Mouse (Mus musculus) thymus, adult 2 months (tissue): Measurements from ENCODE around the gene Nck1. TPM values are rescaled to one million over a fixed set of nuclear protein-coding genes. Genes with fewer than 3 reads are reported as not detected.

Experiments
- DNase-seq: peaks from one replicate; pipeline ENCODE4 v3.0.0; 2021
- H3K27ac ChIP-seq: fragments of 200-500 bp; 2 replicates; pipeline ENCODE4 v1.5.1; 2012; ENCODE audit warnings: low read length, control low read depth; ENCODE audit not compliant: control insufficient read depth, insufficient read depth
- H3K27me3 ChIP-seq: fragments of 200-500 bp; 2 replicates; pipeline ENCODE4 v1.6.1; 2012; ENCODE audit warnings: mild to moderate bottlenecking, low read length, moderate library complexity, mixed read lengths; ENCODE audit not compliant: control insufficient read depth, insufficient read depth
- H3K36me3 ChIP-seq: fragments of 200-500 bp; 2 replicates; pipeline ENCODE4 v1.6.1; 2012; ENCODE audit warnings: mild to moderate bottlenecking, low read length, moderate library complexity; ENCODE audit not compliant: control insufficient read depth, insufficient read depth
- H3K4me1 ChIP-seq: fragments of 200-500 bp; replicated peaks from 2 replicates; pipeline ENCODE4 v1.6.1; 2012; ENCODE audit warnings: low read length; ENCODE audit not compliant: control insufficient read depth, insufficient read depth
- H3K4me3 ChIP-seq: fragments of 200-500 bp; 2 replicates; pipeline ENCODE4 v1.5.1; 2012; ENCODE audit warnings: mild to moderate bottlenecking, low read length, control low read depth, moderate library complexity; ENCODE audit not compliant: control insufficient read depth, insufficient read depth
- CTCF ChIP-seq: fragments of 200-500 bp; IDR thresholded peaks from 2 replicates; pipeline ENCODE4 v1.5.1; 2012; ENCODE audit warnings: mild to moderate bottlenecking, control low read depth, low read length, moderate library complexity, borderline replicate concordance; ENCODE audit not compliant: control insufficient read depth, poor library complexity, insufficient read depth; ENCODE audit errors: extremely low read depth
- POLR2A ChIP-seq: fragments of 200-500 bp; IDR thresholded peaks from 2 replicates; pipeline ENCODE4 v1.6.1; 2012; ENCODE audit warnings: mild to moderate bottlenecking, low read length, control low read depth, moderate library complexity; ENCODE audit not compliant: control insufficient read depth, poor library complexity, insufficient read depth; ENCODE audit errors: extremely low read depth
- WGBS: fragments of 180-500 bp; shearing (Covaris S2); methylation state at CpG from one replicate; pipeline ENCODE4 v1.1.7; 2018; 5-methylcytosine and 5-hydroxymethylcytosine counted together
- polyA plus RNA-seq: library from polyadenylated mRNA; depleted of rRNA; stranded (reverse); fragments of >200 nt; gene quantifications from 2 replicates; pipeline ENCODE4 v1.2.3, GENCODE M21; 2012

Nck1 gene
- polyA plus RNA-seq, 1 experiment = 7.0 TPM

DNA sequence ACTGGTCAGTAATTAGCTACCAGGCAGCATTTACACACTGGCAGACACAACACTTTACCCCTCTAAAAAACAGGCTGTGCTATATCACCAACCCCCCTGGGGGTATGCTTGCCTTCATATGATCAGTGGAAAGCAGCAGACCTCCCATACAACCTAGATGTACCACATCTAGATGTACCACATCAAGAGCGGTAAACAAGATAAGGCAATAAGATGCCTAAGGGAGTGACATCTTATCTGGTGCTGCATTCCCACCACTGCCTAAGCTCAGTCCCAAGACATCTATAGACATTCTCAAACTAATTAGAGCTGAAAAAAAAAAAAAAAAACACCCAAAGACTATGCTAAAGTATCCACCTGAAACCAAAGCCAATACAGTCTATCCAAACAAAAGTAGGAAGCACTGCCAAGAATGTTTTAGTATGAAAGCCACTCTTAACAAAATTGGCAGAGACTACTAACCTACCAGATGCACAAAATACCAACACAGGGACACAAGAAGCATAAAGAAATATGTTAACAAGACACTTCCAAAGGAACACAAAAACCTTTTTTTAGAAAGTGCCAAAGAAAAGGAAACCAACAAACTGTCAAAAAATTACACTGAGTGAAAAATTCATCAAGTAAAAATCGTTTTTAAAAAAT lies 10.2 kb downstream of the Nck1 start:
- peaks cover 8% of the 10 kb centered on the region for H3K4me1 ChIP-seq
- 62% methylated on average over 2 of the region's 2 CpGs for WGBS
- TF ChIP-seq CTCF = no peak
- TF ChIP-seq POLR2A = no peak

DNA sequence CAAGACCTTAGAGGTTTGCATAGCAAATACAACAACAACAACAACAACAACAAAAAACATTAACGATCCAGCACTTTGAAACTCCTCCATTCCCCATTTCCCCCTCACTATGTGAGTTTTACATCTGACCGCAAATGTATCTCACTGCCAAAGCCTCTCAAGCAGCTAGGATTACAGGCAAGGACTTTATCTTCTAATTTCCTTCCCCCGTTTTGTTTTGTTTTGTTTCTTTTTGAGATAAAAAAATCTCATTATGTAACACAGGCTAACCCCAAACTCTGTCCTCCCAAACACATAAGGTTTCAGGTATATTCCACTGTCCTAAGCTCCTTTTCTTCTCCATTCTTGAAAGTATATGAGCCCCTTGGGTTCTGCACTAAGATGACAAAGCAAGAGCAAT lies 11.2 kb downstream of the Nck1 start:
- H3K4me3 ChIP-seq = no peak overlapping the region
- H3K4me1 ChIP-seq = peaks cover 8% of the 10 kb centered on the region
- 92% methylated on average over 3 of the region's 3 CpGs for WGBS
- H3K27me3 ChIP-seq = no peaks in the 10 kb centered on the region
- no peak for DNase-seq
- no peaks in the 10 kb centered on the region for H3K36me3 ChIP-seq
- no peak for TF ChIP-seq POLR2A
- no peak for TF ChIP-seq CTCF
- no peak overlapping the region for H3K27ac ChIP-seq

More for the DNA sequence above, 10.2 kb downstream of the Nck1 start:
- H3K27ac ChIP-seq = no peak overlapping the region
- no peak for DNase-seq
- H3K4me3 ChIP-seq = no peak overlapping the region
- no peaks in the 10 kb centered on the region for H3K27me3 ChIP-seq
- H3K36me3 ChIP-seq = no peaks in the 10 kb centered on the region

DNA sequence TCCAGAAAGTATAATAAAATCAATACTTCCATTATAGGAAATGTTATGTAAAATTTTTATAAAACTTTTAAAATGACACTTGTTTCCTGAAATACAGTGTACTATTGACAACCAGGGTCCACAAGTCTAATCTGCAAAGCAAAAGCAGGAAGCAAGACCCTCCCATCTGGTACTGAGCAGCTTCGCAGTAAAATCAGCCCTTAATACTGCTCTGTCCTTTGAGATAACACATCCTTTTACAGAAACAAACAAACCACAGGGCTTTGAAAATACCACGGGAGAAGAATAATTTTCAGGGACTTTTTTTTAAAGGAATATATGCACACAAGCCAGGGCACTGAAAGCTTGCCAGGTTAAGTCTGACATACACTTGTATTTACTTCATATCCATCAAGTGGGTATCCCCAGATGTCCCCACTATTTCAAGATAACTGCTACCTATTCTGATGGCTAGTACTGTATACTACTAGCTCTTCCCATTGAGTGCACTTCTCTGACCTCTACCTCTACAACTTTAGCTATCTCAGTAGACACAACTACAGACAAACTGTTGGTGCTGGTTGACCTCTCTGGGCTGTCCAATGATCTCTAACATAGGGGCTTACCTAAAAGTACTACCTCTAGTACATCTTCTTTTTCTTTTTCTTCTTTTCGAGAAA lies 13.0 kb downstream of the Nck1 start:
- TF ChIP-seq CTCF (no peak), POLR2A (no peak)
- Histone ChIP-seq H3K27me3 (no peaks in the 10 kb centered on the region), H3K27ac (no peak overlapping the region), H3K4me1 (peaks cover 8% of the 10 kb centered on the region), H3K36me3 (no peaks in the 10 kb centered on the region), H3K4me3 (no peak overlapping the region)
- WGBS = 42% methylated on average over 3 of the region's 3 CpGs
- DNase-seq = no peak

DNA sequence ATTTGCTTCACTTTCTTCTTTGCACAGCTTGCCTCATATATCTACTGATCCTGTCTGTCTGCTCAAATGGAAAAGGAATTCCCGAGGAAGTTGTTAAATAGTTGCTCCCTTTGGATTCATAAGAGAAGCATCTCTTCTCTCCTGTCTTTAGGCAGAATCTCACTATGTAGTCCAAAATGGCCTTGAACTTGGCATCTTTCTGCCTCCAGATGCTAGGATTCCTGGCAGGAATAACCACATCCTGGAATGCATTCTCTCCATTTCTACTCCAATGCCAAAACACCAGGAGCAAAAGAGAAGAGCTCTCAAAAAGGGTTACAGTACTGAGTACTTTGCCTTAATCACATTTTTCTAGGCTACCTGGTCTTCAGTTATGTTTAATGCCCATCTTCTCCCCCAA lies 14.6 kb downstream of the Nck1 start:
- Histone ChIP-seq H3K36me3 (no peaks in the 10 kb centered on the region), H3K4me1 (peaks cover 5% of the 10 kb centered on the region), H3K4me3 (no peak overlapping the region), H3K27ac (no peak overlapping the region), H3K27me3 (no peaks in the 10 kb centered on the region)
- 37% methylated on average over 1 of the region's 1 CpGs for WGBS
- TF ChIP-seq CTCF (no peak), POLR2A (no peak)
- DNase-seq = no peak

DNA sequence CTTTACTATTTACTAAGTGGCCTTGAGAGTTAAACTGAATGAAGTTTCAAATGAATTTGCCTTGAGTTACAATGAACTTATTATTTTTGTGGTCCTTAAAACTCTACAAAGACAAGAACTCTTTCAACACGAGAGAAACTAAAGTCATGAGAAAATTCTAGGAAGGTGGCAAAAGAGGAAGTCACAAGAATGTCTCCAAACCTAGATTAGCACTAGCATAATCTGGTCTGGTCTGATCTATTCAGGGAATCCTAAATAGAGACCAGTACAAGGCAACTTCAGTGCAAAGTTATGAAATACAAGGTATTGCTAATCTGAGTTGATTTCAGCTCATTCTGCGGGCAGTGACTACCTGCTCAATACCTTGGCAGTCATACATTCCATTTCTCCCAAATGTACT lies 20.7 kb downstream of the Nck1 start:
- no peak for DNase-seq
- WGBS = 58% methylated on average over 2 of the region's 2 CpGs
- TF ChIP-seq POLR2A = no peak
- no peak for TF ChIP-seq CTCF
- H3K36me3 ChIP-seq = no peaks in the 10 kb centered on the region
- H3K27ac ChIP-seq = no peak overlapping the region
- H3K4me1 ChIP-seq = peaks cover 3% of the 10 kb centered on the region
- H3K27me3 ChIP-seq = no peaks in the 10 kb centered on the region
- no peak overlapping the region for H3K4me3 ChIP-seq

DNA sequence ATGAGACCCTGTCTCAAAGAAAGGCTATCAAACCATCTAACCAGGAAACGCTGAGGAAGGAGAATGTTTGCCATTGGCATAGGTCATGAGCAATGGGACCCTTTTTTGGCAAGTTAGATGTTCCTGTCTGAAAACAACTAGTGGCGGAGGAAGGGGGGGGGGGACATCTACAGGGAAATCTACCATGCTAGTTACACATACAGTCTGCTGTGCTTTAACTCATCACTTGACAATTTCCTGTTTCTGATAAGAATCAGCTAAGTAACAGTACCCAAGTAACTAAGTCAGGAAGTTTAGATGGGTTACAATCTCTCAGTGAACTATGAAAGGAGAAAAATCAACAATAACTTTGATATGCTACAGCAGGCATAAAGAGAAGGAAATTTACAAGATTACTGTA lies 23.9 kb downstream of the Nck1 start:
- Histone ChIP-seq H3K4me3 (no peak overlapping the region), H3K27me3 (no peaks in the 10 kb centered on the region), H3K36me3 (no peaks in the 10 kb centered on the region), H3K27ac (no peak overlapping the region; the same call in 1 of the 2 replicates), H3K4me1 (peaks cover 3% of the 10 kb centered on the region)
- 34% methylated on average over 2 of the region's 2 CpGs for WGBS
- TF ChIP-seq POLR2A (no peak), CTCF (no peak)
- DNase-seq = no peak
